Mouse (Mus musculus): ENCODE measurements around the gene Agap1. TPM values are rescaled to one million over a fixed set of nuclear protein-coding genes. Genes with fewer than 3 reads are reported as not detected.

The Agap1 gene
- polyA plus RNA-seq, 1 experiment = 31.6 TPM

DNA sequence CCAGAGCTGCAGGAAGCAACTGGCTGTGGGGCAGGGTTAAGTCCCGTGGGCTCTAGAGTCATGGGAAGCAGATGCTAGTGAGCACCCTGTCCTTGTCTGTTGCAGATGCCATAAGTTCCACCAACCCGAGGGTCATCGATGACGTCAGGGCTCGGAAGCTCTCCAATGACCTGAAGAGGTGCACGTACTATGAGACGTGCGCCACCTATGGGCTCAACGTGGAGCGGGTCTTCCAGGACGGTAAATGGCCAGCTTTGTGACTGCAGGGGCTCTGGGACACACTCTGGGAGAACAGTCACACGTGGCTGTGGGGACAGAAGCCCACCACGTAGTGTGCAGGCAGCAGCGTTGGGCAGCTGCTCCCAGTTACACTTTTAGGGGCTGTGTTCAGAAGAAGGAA lies 179.4 kb downstream of the Agap1 start:
- WGBS = 79% methylated on average over 14 of the region's 14 CpGs
- H3K27ac ChIP-seq (ENCODE audit: insufficient read depth, low read depth, low read length) = no peak overlapping the region

DNA sequence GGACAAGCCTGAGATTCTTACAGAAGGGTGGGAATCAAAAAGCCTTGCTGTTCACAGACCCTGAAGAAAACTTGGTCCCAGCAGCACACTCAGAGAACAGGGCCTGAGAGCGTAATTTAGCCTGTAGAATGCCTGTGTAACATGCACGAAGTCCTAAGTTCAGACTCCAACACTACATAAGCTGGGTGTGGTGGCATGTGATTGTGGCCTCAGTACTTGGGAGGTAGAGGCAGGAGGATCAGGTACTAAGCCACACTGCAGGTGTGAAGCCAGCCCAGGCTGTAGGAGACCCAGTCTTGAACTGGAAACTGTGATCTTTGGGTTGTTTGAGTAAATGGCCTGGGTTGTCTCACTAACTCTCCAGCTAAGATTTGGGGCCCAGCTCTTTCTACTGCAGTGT lies 180.5 kb downstream of the Agap1 start:
- Histone ChIP-seq H3K4me1 (ENCODE audit: control insufficient read depth, insufficient read depth, low read length) (no peaks in the 10 kb centered on the region), H3K36me3 (ENCODE audit: control insufficient read depth, insufficient read depth, low read length) (no peaks in the 10 kb centered on the region), H3K27me3 (replicated peaks; ENCODE audit: control insufficient read depth, insufficient read depth, low read length) (no peaks in the 10 kb centered on the region), H3K27ac (ENCODE audit: insufficient read depth, low read depth, low read length) (no peak overlapping the region), H3K4me3 (ENCODE audit: insufficient read depth, low read depth, low read length) (no peak overlapping the region)
- WGBS = 93% methylated on average over 2 of the region's 2 CpGs
- TF ChIP-seq POLR2A (IDR thresholded peaks at IDR 0.05; ENCODE audit: low read depth, low read length) (no peak), CTCF (conservative IDR thresholded peaks at IDR 0.05; ENCODE audit: insufficient read depth, insufficient read length, low read depth, low read length) (no peak)
- no peak for DNase-seq

More for the DNA sequence above, 179.4 kb downstream of the Agap1 start:
- TF ChIP-seq CTCF (conservative IDR thresholded peaks at IDR 0.05; ENCODE audit: insufficient read depth, insufficient read length, low read depth, low read length) = 0 out of 2 replicates have a peak, but pooled peaks have one; percentile 19
- TF ChIP-seq POLR2A (IDR thresholded peaks at IDR 0.05; ENCODE audit: low read depth, low read length) = no peak
- Histone ChIP-seq H3K27me3 (replicated peaks; ENCODE audit: control insufficient read depth, insufficient read depth, low read length) (no peaks in the 10 kb centered on the region), H3K4me1 (ENCODE audit: control insufficient read depth, insufficient read depth, low read length) (no peaks in the 10 kb centered on the region), H3K36me3 (ENCODE audit: control insufficient read depth, insufficient read depth, low read length) (no peaks in the 10 kb centered on the region), H3K4me3 (ENCODE audit: insufficient read depth, low read depth, low read length) (no peak overlapping the region)
- no peak for DNase-seq

- DNase-seq = no peak
- 98% methylated on average over 4 of the region's 4 CpGs for WGBS
- H3K27ac ChIP-seq (ENCODE audit: insufficient read depth, low read depth, low read length) = no peak overlapping the region
- H3K27me3 ChIP-seq (replicated peaks; ENCODE audit: control insufficient read depth, insufficient read depth, low read length) = no peaks in the 10 kb centered on the region
- TF ChIP-seq CTCF (conservative IDR thresholded peaks at IDR 0.05; ENCODE audit: insufficient read depth, insufficient read length, low read depth, low read length) (no peak), POLR2A (IDR thresholded peaks at IDR 0.05; ENCODE audit: low read depth, low read length) (no peak)
- no peak overlapping the region for H3K4me3 ChIP-seq (ENCODE audit: insufficient read depth, low read depth, low read length)
- H3K4me1 ChIP-seq (ENCODE audit: control insufficient read depth, insufficient read depth, low read length) = no peaks in the 10 kb centered on the region
- no peaks in the 10 kb centered on the region for H3K36me3 ChIP-seq (ENCODE audit: control insufficient read depth, insufficient read depth, low read length)
These were observed 183.1 kb downstream of the Agap1 start for GRCm38 (mm10) chr1:89637670-89638069.

- WGBS = 43% methylated on average over 8 of the region's 8 CpGs
- H3K27ac ChIP-seq (ENCODE audit: insufficient read depth, low read depth, low read length) = peak overlapping the region; percentile 63; the same call in 1 of the 2 replicates
- no peaks in the 10 kb centered on the region for H3K36me3 ChIP-seq (ENCODE audit: control insufficient read depth, insufficient read depth, low read length)
- TF ChIP-seq CTCF (conservative IDR thresholded peaks at IDR 0.05; ENCODE audit: insufficient read depth, insufficient read length, low read depth, low read length) (no peak), POLR2A (IDR thresholded peaks at IDR 0.05; ENCODE audit: low read depth, low read length) (no peak)
- DNase-seq = peak; percentile 50
- H3K27me3 ChIP-seq (replicated peaks; ENCODE audit: control insufficient read depth, insufficient read depth, low read length) = no peaks in the 10 kb centered on the region
- peak overlapping the region; percentile 40; the same call in 1 of the 2 replicates for H3K4me3 ChIP-seq (ENCODE audit: insufficient read depth, low read depth, low read length)
- H3K4me1 ChIP-seq (ENCODE audit: control insufficient read depth, insufficient read depth, low read length) = peaks cover 6% of the 10 kb centered on the region; the same call in 1 of the 2 replicates
These were observed 189.0 kb downstream of the Agap1 start for GRCm38 (mm10) chr1:89643445-89644100.

- 48% methylated on average over 11 of the region's 11 CpGs for WGBS
- Histone ChIP-seq H3K4me3 (ENCODE audit: insufficient read depth, low read depth, low read length) (peak overlapping the region; percentile 40; the same call in 1 of the 2 replicates), H3K4me1 (ENCODE audit: control insufficient read depth, insufficient read depth, low read length) (peaks cover 6% of the 10 kb centered on the region; the same call in 1 of the 2 replicates), H3K27me3 (replicated peaks; ENCODE audit: control insufficient read depth, insufficient read depth, low read length) (no peaks in the 10 kb centered on the region), H3K27ac (ENCODE audit: insufficient read depth, low read depth, low read length) (peak overlapping the region; percentile 63; the same call in 1 of the 2 replicates), H3K36me3 (ENCODE audit: control insufficient read depth, insufficient read depth, low read length) (no peaks in the 10 kb centered on the region)
- 0 out of 2 replicates have a peak, but pooled peaks have one; percentile 8 for TF ChIP-seq CTCF (conservative IDR thresholded peaks at IDR 0.05; ENCODE audit: insufficient read depth, insufficient read length, low read depth, low read length)
- no peak for TF ChIP-seq POLR2A (IDR thresholded peaks at IDR 0.05; ENCODE audit: low read depth, low read length)
- peak; percentile 81 for DNase-seq
These were observed 189.5 kb downstream of the Agap1 start for GRCm38 (mm10) chr1:89644120-89644519.

DNA sequence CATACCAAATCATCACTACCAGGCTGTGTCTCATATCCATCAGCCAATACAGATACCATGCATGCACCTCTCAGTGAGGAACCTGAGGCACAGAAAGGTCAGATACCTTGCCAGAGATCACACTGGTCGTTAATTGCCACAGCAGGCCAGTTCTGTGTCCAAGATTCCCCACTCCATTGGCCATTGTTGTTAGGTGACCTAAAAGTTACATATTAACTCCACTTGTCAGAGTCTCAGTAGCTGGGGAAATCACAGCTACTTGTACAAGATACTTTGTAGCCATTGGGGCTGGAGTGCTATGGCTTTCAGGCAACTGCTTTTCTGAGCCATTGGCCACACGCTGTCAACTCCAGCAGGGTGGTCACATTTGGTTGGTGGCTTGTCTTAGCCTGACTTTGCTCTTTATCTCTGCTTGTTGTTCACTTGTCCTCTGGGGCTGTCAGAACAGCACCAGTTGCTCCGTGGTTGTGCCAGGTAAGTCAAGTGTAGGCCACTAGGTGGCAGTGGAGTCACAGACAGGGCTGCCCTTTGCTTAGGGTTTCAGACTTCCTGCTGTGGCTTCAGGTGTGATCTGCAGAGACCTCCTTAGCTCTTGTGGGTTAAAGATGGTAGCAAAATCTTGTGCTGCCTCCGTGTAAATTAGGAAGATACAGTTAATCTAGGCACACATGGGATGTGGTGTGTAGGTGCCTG lies 191.9 kb downstream of the Agap1 start:
- Histone ChIP-seq H3K27ac (ENCODE audit: insufficient read depth, low read depth, low read length) (no peak overlapping the region), H3K4me1 (ENCODE audit: control insufficient read depth, insufficient read depth, low read length) (peaks cover 6% of the 10 kb centered on the region; the same call in 1 of the 2 replicates), H3K27me3 (replicated peaks; ENCODE audit: control insufficient read depth, insufficient read depth, low read length) (no peaks in the 10 kb centered on the region), H3K36me3 (ENCODE audit: control insufficient read depth, insufficient read depth, low read length) (no peaks in the 10 kb centered on the region), H3K4me3 (ENCODE audit: insufficient read depth, low read depth, low read length) (peak overlapping the region; percentile 42)
- 11% methylated on average over 4 of the region's 4 CpGs for WGBS
- peak; percentile 90 for DNase-seq
- TF ChIP-seq CTCF (conservative IDR thresholded peaks at IDR 0.05; ENCODE audit: insufficient read depth, insufficient read length, low read depth, low read length) (peak; percentile 99), POLR2A (IDR thresholded peaks at IDR 0.05; ENCODE audit: low read depth, low read length) (no peak)

DNA sequence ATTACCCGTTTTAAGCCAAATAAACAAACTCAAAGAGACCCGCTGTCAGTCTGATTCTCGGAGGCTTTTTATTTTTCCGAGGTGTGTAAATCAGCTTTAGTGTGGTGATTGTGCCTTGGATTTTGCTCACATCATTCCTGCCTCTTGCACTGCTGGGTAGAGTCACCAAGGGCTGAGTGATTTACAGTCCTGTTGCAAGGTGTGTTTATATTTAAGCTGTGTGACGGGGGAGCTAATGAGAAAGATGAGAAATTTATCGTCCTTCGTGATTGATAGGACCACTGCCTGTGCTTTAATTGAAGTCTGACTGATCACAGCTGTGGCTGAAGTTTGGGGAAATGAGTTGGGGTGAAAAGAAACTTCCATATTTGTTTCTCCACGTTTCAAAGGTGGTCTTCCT lies 192.9 kb downstream of the Agap1 start:
- Histone ChIP-seq H3K27ac (ENCODE audit: insufficient read depth, low read depth, low read length) (no peak overlapping the region), H3K4me1 (ENCODE audit: control insufficient read depth, insufficient read depth, low read length) (peaks cover 6% of the 10 kb centered on the region; the same call in 1 of the 2 replicates), H3K4me3 (ENCODE audit: insufficient read depth, low read depth, low read length) (no peak overlapping the region), H3K27me3 (replicated peaks; ENCODE audit: control insufficient read depth, insufficient read depth, low read length) (no peaks in the 10 kb centered on the region), H3K36me3 (ENCODE audit: control insufficient read depth, insufficient read depth, low read length) (no peaks in the 10 kb centered on the region)
- DNase-seq = no peak
- WGBS = 68% methylated on average over 8 of the region's 8 CpGs
- TF ChIP-seq CTCF (conservative IDR thresholded peaks at IDR 0.05; ENCODE audit: insufficient read depth, insufficient read length, low read depth, low read length) (no peak), POLR2A (IDR thresholded peaks at IDR 0.05; ENCODE audit: low read depth, low read length) (no peak)

Measured in kidney, adult 2 months (tissue).